Mouse (Mus musculus): ENCODE data around the gene Nell2. TPM values are rescaled to one million over a fixed set of nuclear protein-coding genes. Genes with fewer than 3 reads are reported as not detected.

Nell2 gene
- total and polyA plus RNA-seq, 3 experiments = not detected

DNA sequence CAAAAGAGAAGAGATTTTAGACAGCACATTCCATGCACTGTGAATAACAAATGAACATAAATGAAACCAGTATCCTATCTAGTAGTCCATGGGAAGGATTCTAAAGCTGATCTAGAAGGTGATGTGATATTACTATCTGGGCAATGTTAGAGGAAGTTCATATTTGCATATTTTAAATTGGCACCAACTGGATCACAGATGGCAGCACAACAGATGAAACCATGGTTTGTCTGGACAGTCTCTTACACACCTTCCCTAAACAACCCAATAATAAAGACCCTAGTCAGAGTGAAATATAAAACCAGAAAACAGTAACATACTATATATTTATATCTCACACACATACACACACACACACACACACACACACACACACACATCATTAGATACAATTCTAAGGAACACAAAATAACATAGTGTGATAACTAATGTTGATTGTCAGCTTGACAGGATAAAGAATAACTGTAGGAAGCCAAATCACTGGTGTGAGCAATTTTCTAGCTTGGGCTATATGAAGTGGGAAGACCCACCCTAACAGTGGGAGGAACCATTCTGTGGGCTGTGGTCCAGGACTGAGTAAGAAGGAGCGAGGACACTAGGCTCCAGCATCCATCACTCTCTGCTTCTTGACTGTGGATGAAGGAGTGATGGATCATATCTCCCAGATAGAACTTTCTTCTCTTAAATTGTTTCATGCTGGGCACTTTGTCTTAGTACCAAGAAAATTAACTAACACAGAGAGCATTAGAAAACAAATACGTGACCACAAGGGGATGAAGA lies 268.5 kb downstream of the Nell2 start:
- no peak for TF ChIP-seq RAD21 (IDR thresholded peaks at IDR 0.05; ENCODE audit: low read depth, low read length)
- TF ChIP-seq UBTF (IDR thresholded peaks at IDR 0.05; ENCODE audit: low read depth, low read length) = no peak
- no peak for TF ChIP-seq CHD2 (IDR thresholded peaks at IDR 0.05; ENCODE audit: low read length)
- no peak for TF ChIP-seq CTCF (conservative IDR thresholded peaks at IDR 0.05 in 1 of 2, IDR thresholded peaks at IDR 0.05 in 1 of 2; ENCODE audit: low read depth in 2 of 2, low read length in 2 of 2)
- TF ChIP-seq POLR2AphosphoS2 (IDR thresholded peaks at IDR 0.05; ENCODE audit: low read depth, low read length) = no peak
- TF ChIP-seq GABPA (IDR thresholded peaks at IDR 0.05; ENCODE audit: insufficient replicate concordance, low read depth, low read length) = no peak
- no peak for TF ChIP-seq NRF1 (IDR thresholded peaks at IDR 0.05; ENCODE audit: low read depth, low read length)
- TF ChIP-seq MYC (IDR thresholded peaks at IDR 0.05; ENCODE audit: low read depth, low read length) = no peak
- TF ChIP-seq USF1 (IDR thresholded peaks at IDR 0.05; ENCODE audit: low read depth, low read length) = no peak
- TF ChIP-seq EP300 (IDR thresholded peaks at IDR 0.05; ENCODE audit: low read length) = no peak
- TF ChIP-seq IRF4 (IDR thresholded peaks at IDR 0.05; ENCODE audit: low read depth, low read length) = no peak
- no peak for TF ChIP-seq ZKSCAN1 (IDR thresholded peaks at IDR 0.05; ENCODE audit: borderline replicate concordance, low read depth, low read length)
- no peak for TF ChIP-seq MAZ (IDR thresholded peaks at IDR 0.05; ENCODE audit: low read depth, low read length)
- no peak for TF ChIP-seq JUND (conservative IDR thresholded peaks at IDR 0.05; ENCODE audit: low read depth, low read length)
- no peak for TF ChIP-seq ZMIZ1 (IDR thresholded peaks at IDR 0.05; ENCODE audit: low read depth, low read length)
- no peak for TF ChIP-seq E2F4 (IDR thresholded peaks at IDR 0.05; ENCODE audit: insufficient replicate concordance, low read depth, low read length)
- TF ChIP-seq PAX5 (IDR thresholded peaks at IDR 0.05; ENCODE audit: low read length) = no peak
- TF ChIP-seq ETS1 (conservative IDR thresholded peaks at IDR 0.05; ENCODE audit: low read depth, low read length) = no peak
- Histone ChIP-seq H3K36me3 (replicated peaks in 1 of 2; ENCODE audit: control insufficient read depth in 1 of 2, insufficient read depth in 1 of 2, low read length in 1 of 2) (no peaks in the 10 kb centered on the region), H3K4me2 (ENCODE audit: insufficient read depth, low read depth, poor library complexity, severe bottlenecking) (no peak overlapping the region), H3K27me3 (replicated peaks) (no peaks in the 10 kb centered on the region), H3K4me1 (ENCODE audit: control insufficient read depth in 1 of 2, insufficient read depth in 2 of 2) (no peaks in the 10 kb centered on the region), H3K9me3 (replicated peaks; ENCODE audit: low read length) (peaks cover 62% of the 10 kb centered on the region), H3K4me3 (replicated peaks in 1 of 3; ENCODE audit: low read depth in 2 of 3, low read length in 2 of 3, poor library complexity in 1 of 3) (no peak overlapping the region), H3K79me2 (replicated peaks; ENCODE audit: control insufficient read depth, extremely low read depth, insufficient read depth, poor library complexity, severe bottlenecking) (no peaks in the 10 kb centered on the region), H3K9ac (ENCODE audit: insufficient read depth, low read depth) (no peak overlapping the region), H3K27ac (ENCODE audit: insufficient read depth, low read depth) (no peak overlapping the region)
- dilution Hi-C loops (cut with MboI; ENCODE audit: extremely low pct_ligation_motif_present, extremely low pct_unique_long_range_greater_than_20kb, low sequenced_read_pairs) = no loop called here
- in situ Hi-C loops (cut with MboI; ENCODE audit: low pct_ligation_motif_present, low pct_unique_long_range_greater_than_20kb, low sequenced_read_pairs) = no loop called here
- DNase-seq (ENCODE audit: extremely low read depth) = no peak

DNA sequence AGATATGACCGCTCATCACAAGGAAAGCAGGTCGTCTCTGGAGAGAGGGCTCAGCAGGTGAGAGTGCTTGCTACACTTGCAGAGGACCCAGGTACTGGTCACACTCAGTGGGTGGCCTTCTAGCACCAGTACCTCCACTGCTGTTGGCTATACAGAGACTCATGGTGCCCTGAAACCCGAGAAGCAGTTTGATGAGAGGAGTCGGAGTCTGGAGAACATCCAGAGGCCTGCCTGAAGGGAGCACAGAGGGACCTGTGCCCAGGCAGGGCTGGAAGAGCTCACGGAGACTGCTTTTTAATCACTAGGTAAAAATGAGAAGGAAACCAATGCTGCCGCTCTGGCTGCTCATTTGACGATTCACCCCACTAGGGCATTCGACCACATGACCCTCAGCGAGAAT lies 271.2 kb downstream of the Nell2 start:
- Histone ChIP-seq H3K4me3 (replicated peaks in 1 of 3; ENCODE audit: low read depth in 2 of 3, low read length in 2 of 3, poor library complexity in 1 of 3) (no peak overlapping the region), H3K9me3 (replicated peaks; ENCODE audit: low read length) (peaks cover 61% of the 10 kb centered on the region), H3K4me1 (ENCODE audit: control insufficient read depth in 1 of 2, insufficient read depth in 2 of 2) (no peaks in the 10 kb centered on the region), H3K4me2 (ENCODE audit: insufficient read depth, low read depth, poor library complexity, severe bottlenecking) (no peak overlapping the region), H3K9ac (ENCODE audit: insufficient read depth, low read depth) (no peak overlapping the region), H3K79me2 (replicated peaks; ENCODE audit: control insufficient read depth, extremely low read depth, insufficient read depth, poor library complexity, severe bottlenecking) (no peaks in the 10 kb centered on the region; the same call in 1 of the 2 replicates), H3K27ac (ENCODE audit: insufficient read depth, low read depth) (no peak overlapping the region), H3K36me3 (replicated peaks in 1 of 2; ENCODE audit: control insufficient read depth in 1 of 2, insufficient read depth in 1 of 2, low read length in 1 of 2) (no peaks in the 10 kb centered on the region), H3K27me3 (replicated peaks) (no peaks in the 10 kb centered on the region)
- no peak for TF ChIP-seq NELFE (IDR thresholded peaks at IDR 0.05; ENCODE audit: low read depth, low read length)
- TF ChIP-seq EP300 (IDR thresholded peaks at IDR 0.05; ENCODE audit: low read length) = no peak
- no peak for TF ChIP-seq UBTF (IDR thresholded peaks at IDR 0.05; ENCODE audit: low read depth, low read length)
- TF ChIP-seq E2F4 (IDR thresholded peaks at IDR 0.05; ENCODE audit: insufficient replicate concordance, low read depth, low read length) = no peak
- TF ChIP-seq POLR2AphosphoS2 (IDR thresholded peaks at IDR 0.05; ENCODE audit: low read depth, low read length) = no peak
- TF ChIP-seq TCF12 (IDR thresholded peaks at IDR 0.05; ENCODE audit: low read depth, low read length) = no peak
- no peak for TF ChIP-seq CTCF (conservative IDR thresholded peaks at IDR 0.05 in 1 of 2, IDR thresholded peaks at IDR 0.05 in 1 of 2; ENCODE audit: low read depth in 2 of 2, low read length in 2 of 2)
- no peak for TF ChIP-seq POLR2A (IDR thresholded peaks at IDR 0.05; ENCODE audit: low read depth, low read length)
- no peak for TF ChIP-seq MYC (IDR thresholded peaks at IDR 0.05; ENCODE audit: low read depth, low read length)
- no peak for DNase-seq (ENCODE audit: extremely low read depth)
- dilution Hi-C loops (cut with MboI; ENCODE audit: extremely low pct_ligation_motif_present, extremely low pct_unique_long_range_greater_than_20kb, low sequenced_read_pairs) = no loop called here
- in situ Hi-C loops (cut with MboI; ENCODE audit: low pct_ligation_motif_present, low pct_unique_long_range_greater_than_20kb, low sequenced_read_pairs) = no loop called here

Data from CH12.LX (cell line).